Comparison of ENCODE assay signal across 8 mouse cellular contexts in the genomic region with DNA sequence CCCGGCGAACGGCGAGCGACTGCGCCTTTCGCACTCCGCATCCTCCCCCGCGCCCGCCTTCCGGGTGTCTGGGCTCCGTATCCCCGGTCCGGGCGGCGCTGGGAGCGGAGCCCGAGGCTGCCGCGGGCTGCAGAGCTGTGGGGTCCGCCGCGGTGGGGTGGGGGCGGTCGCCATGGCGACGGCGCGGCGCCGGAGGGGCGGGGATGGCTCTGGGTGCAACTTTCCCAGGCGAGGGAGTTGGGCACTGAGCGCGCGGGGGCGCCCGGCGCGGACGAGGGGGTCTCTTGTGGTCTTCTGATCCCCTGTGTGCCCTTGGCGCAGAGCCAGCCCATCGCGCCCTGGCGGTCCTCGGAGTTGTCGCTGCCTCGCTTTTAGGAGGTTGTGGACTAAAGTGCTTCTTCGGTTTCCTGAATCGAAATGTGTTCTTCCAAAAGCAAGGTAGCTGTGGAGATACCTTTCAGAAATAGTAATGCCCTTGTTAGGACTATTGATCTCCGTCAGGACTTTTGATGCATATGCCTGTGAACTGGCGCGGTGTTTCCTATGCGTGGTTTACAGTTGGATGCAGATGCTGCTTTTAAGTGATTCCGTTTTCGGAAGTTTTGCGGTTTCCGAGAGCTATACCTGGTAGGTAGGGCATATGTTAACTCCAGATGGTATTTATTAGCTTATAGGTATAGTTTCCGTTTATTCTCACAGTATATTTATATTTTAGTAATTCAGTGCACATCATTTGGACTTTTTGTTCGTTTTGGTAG. TPM values are rescaled to one million over a fixed set of nuclear protein-coding genes. Genes with fewer than 3 reads are reported as not detected.
A peak's percentile ranks its signal among the peaks of the same experiment; 100 is the strongest.
DNase-seq lines count a peak whose midpoint lies in the region; ATAC-seq lines count a peak whose summit lies in the region.

No protein-coding gene starts in this region.

- no peaks in the 10 kb centered on the region for H3K36me3 ChIP-seq in forebrain, embryonic 15.5 days
- H3K36me3 ChIP-seq in hindbrain, embryonic 14.5 days (replicated peaks; ENCODE audit: control insufficient read depth, insufficient read depth) = no peaks in the 10 kb centered on the region
- 0 out of 2 replicates have a peak, but pooled peaks cover 8% of the 10 kb centered on the region for H3K36me3 ChIP-seq in midbrain, embryonic 10.5 days

- peaks cover 18% of the 10 kb centered on the region for H3K4me1 ChIP-seq in forebrain, embryonic 15.5 days
- H3K4me1 ChIP-seq in hindbrain, embryonic 14.5 days (replicated peaks; ENCODE audit: control insufficient read depth, insufficient read depth, low read length) = peaks cover 16% of the 10 kb centered on the region
- H3K4me1 ChIP-seq in midbrain, embryonic 10.5 days = peaks cover 17% of the 10 kb centered on the region

- no peaks in the 10 kb centered on the region for H3K27me3 ChIP-seq in forebrain, embryonic 15.5 days
- no peaks in the 10 kb centered on the region for H3K27me3 ChIP-seq in hindbrain, embryonic 14.5 days (ENCODE audit: control insufficient read depth, insufficient read depth, low read length)
- no peaks in the 10 kb centered on the region for H3K27me3 ChIP-seq in midbrain, embryonic 10.5 days (ENCODE audit: low read depth, poor library complexity, severe bottlenecking)

- H3K9ac ChIP-seq in forebrain, embryonic 15.5 days (replicated peaks) = peak overlapping the region; percentile 89
- peak overlapping the region; percentile 80 for H3K9ac ChIP-seq in hindbrain, embryonic 14.5 days

- peak; percentile 94 for ATAC-seq in forebrain, embryonic 15.5 days (replicated peaks)
- ATAC-seq in hindbrain, embryonic 14.5 days (ENCODE audit: low FRiP score) = peak; percentile 93

- H3K4me2 ChIP-seq in forebrain, embryonic 15.5 days (replicated peaks) = peak overlapping the region; percentile 51
- H3K4me2 ChIP-seq in hindbrain, embryonic 14.5 days (replicated peaks) = peak overlapping the region; percentile 61

- DNase-seq in adrenal gland, adult 18-20 months (ENCODE audit: low spot score in 2 of 2) = peak; percentile 69 to 73
- no peak for DNase-seq in adrenal gland, adult 2 months
- DNase-seq in c-Kit-negative CD71-positive TER-119-positive erythroid progenitor cells, embryonic 14.5 days (ENCODE audit: low read depth, low spot score) = peak; percentile 28
- DNase-seq in hindbrain, embryonic 14.5 days (ENCODE audit: low spot score) = peak; percentile 71
- DNase-seq in left cerebral cortex, postnatal 25 days (ENCODE audit: low spot score in 2 of 2) = peak; percentile 69 to 78
- peak; percentile 85 for DNase-seq in midbrain, embryonic 10.5 days (ENCODE audit: low spot score)
- peak; percentile 44 for DNase-seq in spleen, adult 12 weeks (ENCODE audit: low spot score)

- H3K9me3 ChIP-seq in forebrain, embryonic 15.5 days = no peaks in the 10 kb centered on the region
- H3K9me3 ChIP-seq in hindbrain, embryonic 14.5 days (ENCODE audit: control insufficient read depth, low read length) = no peaks in the 10 kb centered on the region
- H3K9me3 ChIP-seq in midbrain, embryonic 10.5 days (replicated peaks) = no peaks in the 10 kb centered on the region

- peak overlapping the region; percentile 94 for H3K27ac ChIP-seq in forebrain, embryonic 15.5 days (replicated peaks)
- H3K27ac ChIP-seq in hindbrain, embryonic 14.5 days = peak overlapping the region; percentile 93
- peak overlapping the region; percentile 96 for H3K27ac ChIP-seq in midbrain, embryonic 10.5 days (replicated peaks)

- peak overlapping the region; percentile 94 for H3K4me3 ChIP-seq in forebrain, embryonic 15.5 days
- peak overlapping the region; percentile 84 for H3K4me3 ChIP-seq in hindbrain, embryonic 14.5 days (replicated peaks; ENCODE audit: low read length)
- peak overlapping the region; percentile 85 for H3K4me3 ChIP-seq in midbrain, embryonic 10.5 days

- WGBS in forebrain, embryonic 15.5 days = under 1% methylated on average over 59 of the region's 61 CpGs
- 2% methylated on average over 57 of the region's 61 CpGs for WGBS in hindbrain, embryonic 14.5 days
- 2% methylated on average over 61 of the region's 61 CpGs for WGBS in midbrain, embryonic 10.5 days

- intact Hi-C loops in left cerebral cortex, postnatal 25 days (cut with DNase I) = loop anchor here (2.0 kb wide), 1 partner anchor 41 kb away; a partner anchor contains a TSS

RNA-seq across cellular contexts. Expression of a gene that starts 0.5 kb away (rescaled TPM):
- total RNA-seq in adrenal gland, adult 18-20 months (2021) = 10 to 100 TPM; 31.8 to 36.3 TPM
- 10 to 100 TPM; 36.9 to 38.7 TPM for total RNA-seq in adrenal gland, adult 2 months (2021)
- polyA plus RNA-seq in adrenal gland, adult 2 months (2012; rRNA removed) = 1.8 TPM in 2 replicates
- polyA plus RNA-seq in forebrain, embryonic 15.5 days (2015; fragmentation: Nextera tagmentation; extraction: Ambion mirVana) = 12.6 and 14.0 TPM in 2 replicates
- polyA plus RNA-seq in hindbrain, embryonic 14.5 days (2014; fragmentation: Nextera tagmentation; extraction: Ambion mirVana) = 18.2 and 18.5 TPM in 2 replicates
- total RNA-seq in left cerebral cortex, postnatal 25 days (2021) = 10 to 100 TPM; 18.8 to 19.2 TPM
- polyA plus RNA-seq in midbrain, embryonic 10.5 days (2016; fragmentation: Nextera tagmentation; extraction: Ambion mirVana) = 13.6 and 14.2 TPM in 2 replicates

RNA-seq across cellular contexts. Expression of a gene that starts 27.8 kb away (rescaled TPM):
- total RNA-seq in adrenal gland, adult 18-20 months (2021) = 100 to 1,000 TPM; 365 to 475 TPM
- 100 to 1,000 TPM; 429 to 443 TPM for total RNA-seq in adrenal gland, adult 2 months (2021)
- polyA plus RNA-seq in adrenal gland, adult 2 months (2012; rRNA removed) = 119 and 130 TPM in 2 replicates
- 422 and 438 TPM in 2 replicates for polyA plus RNA-seq in forebrain, embryonic 15.5 days (2015; fragmentation: Nextera tagmentation; extraction: Ambion mirVana)
- 357 and 463 TPM in 2 replicates for polyA plus RNA-seq in hindbrain, embryonic 14.5 days (2014; fragmentation: Nextera tagmentation; extraction: Ambion mirVana)
- 100 to 1,000 TPM; 237 to 247 TPM for total RNA-seq in left cerebral cortex, postnatal 25 days (2021)
- polyA plus RNA-seq in midbrain, embryonic 10.5 days (2016; fragmentation: Nextera tagmentation; extraction: Ambion mirVana) = 382 and 459 TPM in 2 replicates

RNA-seq across cellular contexts. Expression of a gene that starts 35.9 kb away (rescaled TPM):
- total RNA-seq in adrenal gland, adult 18-20 months (2021) = 1 to 10 TPM; 6.6 to 6.7 TPM
- total RNA-seq in adrenal gland, adult 2 months (2021) = 1 to 10 TPM; 7.7 to 8.6 TPM
- 1.0 and 1.4 TPM in 2 replicates for polyA plus RNA-seq in adrenal gland, adult 2 months (2012; rRNA removed)
- 0.38 and 0.49 TPM in 2 replicates for polyA plus RNA-seq in forebrain, embryonic 15.5 days (2015; fragmentation: Nextera tagmentation; extraction: Ambion mirVana)
- polyA plus RNA-seq in hindbrain, embryonic 14.5 days (2014; fragmentation: Nextera tagmentation; extraction: Ambion mirVana) = 0.79 and 0.81 TPM in 2 replicates
- total RNA-seq in left cerebral cortex, postnatal 25 days (2021) = 1 to 10 TPM; 1.3 to 2.1 TPM
- polyA plus RNA-seq in midbrain, embryonic 10.5 days (2016; fragmentation: Nextera tagmentation; extraction: Ambion mirVana) = 0.68 and 0.77 TPM in 2 replicates

RNA-seq across cellular contexts. Expression of a gene that starts 41.1 kb away (rescaled TPM):
- total RNA-seq in adrenal gland, adult 18-20 months (2021) = 10 to 100 TPM; 37.4 to 51.1 TPM
- total RNA-seq in adrenal gland, adult 2 months (2021) = 10 to 100 TPM; 52.5 to 63.2 TPM
- polyA plus RNA-seq in adrenal gland, adult 2 months (2012; rRNA removed) = 0.66 and 1.2 TPM in 2 replicates
- 61.4 and 65.4 TPM in 2 replicates for polyA plus RNA-seq in forebrain, embryonic 15.5 days (2015; fragmentation: Nextera tagmentation; extraction: Ambion mirVana)
- polyA plus RNA-seq in hindbrain, embryonic 14.5 days (2014; fragmentation: Nextera tagmentation; extraction: Ambion mirVana) = 58.7 and 61.0 TPM in 2 replicates
- total RNA-seq in left cerebral cortex, postnatal 25 days (2021) = 10 to 100 TPM; 74.6 to 75.6 TPM
- polyA plus RNA-seq in midbrain, embryonic 10.5 days (2016; fragmentation: Nextera tagmentation; extraction: Ambion mirVana) = 37.3 and 41.3 TPM in 2 replicates
